Mouse (Mus musculus): ENCODE results near the gene Ccl22.

The Ccl22 gene

DNA sequence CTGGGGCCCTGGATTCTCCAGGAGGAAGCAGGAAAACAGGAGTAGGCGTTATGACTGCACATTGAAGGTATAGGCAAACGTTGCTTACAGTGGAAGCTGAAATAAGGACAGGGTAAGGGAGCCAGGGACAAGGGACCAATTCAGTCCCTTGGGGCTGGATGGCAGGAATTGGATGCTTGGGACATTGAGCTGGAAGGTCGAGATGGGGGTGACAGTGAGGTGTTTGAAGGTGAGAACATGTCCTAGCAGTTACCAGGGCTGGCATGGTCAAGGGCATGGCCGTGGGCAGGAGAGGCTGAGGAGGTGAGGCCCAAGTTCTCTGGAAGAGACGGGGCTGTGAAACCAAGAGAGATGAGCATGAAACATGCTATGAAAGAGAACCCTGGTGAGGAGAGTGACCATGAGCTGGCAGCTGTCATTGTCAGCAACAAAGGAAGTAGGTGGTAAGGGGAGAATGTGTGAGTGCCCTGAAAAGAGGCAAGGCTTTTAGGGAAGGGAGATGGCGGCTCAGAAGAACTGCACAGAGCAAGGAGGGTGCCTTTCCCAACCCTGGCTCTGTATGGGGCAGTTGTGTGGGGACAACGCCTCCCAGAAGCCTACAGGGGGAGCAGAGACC lies 10.5 kb upstream of the Ccl22 start:
- CTCF ChIA-PET: no interaction called here

GRCm38 (mm10) chr8:94735426-94736094 lies 9.8 kb upstream of the Ccl22 start:
- CTCF ChIA-PET: no interaction called here

GRCm38 (mm10) chr8:94739829-94740228 lies 5.6 kb upstream of the Ccl22 start:
- CTCF ChIA-PET: no interaction called here

DNA sequence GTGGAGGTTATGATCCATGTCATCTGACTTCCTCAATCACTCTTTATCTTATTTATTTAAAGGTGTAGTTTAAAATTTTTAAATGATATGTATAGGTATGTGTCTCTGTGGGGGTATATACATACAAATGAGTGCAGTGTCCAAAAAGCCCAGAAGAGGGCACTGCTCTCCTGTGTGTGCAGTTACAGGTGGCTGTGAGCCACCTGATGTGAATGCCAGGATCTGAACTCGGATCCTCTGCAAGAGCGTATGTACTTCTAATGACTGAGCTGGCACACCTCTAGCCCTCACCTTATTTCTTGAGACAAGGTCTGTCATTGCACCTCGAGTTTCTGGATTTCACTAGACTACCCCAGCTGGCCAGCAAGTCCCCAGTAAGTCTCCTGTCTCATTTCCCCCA lies 4.8 kb upstream of the Ccl22 start:
- CTCF ChIA-PET: no interaction called here

DNA sequence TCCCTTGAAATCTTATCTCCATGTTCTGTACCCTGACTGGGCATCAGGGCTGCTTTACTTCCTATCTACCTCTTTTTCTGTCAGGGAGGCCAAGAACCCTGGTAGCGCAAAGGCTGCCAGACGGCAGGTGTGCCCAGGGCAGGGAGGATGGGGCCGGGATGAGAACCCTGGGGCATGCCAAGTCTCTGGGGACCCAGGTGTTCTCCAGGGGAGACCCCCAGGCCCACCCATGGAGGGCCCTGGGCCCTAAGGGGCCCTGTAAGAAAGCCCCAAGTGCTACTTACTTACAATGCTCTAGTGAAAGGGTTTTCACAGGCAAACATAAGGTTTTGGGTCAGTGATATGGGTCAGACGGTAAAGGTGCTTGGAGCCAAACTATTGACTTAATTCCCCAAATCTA lies 3.7 kb upstream of the Ccl22 start:
- CTCF ChIA-PET: no interaction called here

GRCm38 (mm10) chr8:94744484-94744883 lies 906 bp upstream of the Ccl22 start:
- CTCF ChIA-PET: no interaction called here

GRCm38 (mm10) chr8:94744972-94745371 lies 418 bp upstream of the Ccl22 start:
- CTCF ChIA-PET: no interaction called here

GRCm38 (mm10) chr8:94746832-94747231 lies 1.4 kb downstream of the Ccl22 start:
- CTCF ChIA-PET: interaction anchor here (0.6 kb wide), 1 partner anchor 569 kb away, joined by 4 read pairs; no protein-coding TSS in a partner anchor

DNA sequence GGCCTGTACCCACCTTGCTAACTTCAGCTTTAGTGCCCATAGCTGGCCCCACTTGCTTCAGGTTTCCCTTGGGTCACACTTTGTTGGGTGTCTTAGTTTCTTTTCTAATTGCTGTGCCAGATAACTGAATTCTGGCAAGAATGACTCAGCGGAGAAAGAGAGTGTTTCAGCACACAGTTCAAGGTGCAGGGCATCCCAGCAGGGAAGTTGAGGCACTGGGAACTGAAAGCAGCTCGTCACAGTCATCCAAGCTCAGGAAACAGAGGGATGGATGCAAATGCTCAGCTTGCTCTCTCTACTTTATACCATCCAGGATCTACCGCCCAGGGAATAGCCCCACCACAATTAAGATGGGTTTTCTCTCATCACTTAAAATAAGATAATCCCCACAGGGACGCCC lies 3.0 kb downstream of the Ccl22 start:
- CTCF ChIA-PET: no interaction called here

DNA sequence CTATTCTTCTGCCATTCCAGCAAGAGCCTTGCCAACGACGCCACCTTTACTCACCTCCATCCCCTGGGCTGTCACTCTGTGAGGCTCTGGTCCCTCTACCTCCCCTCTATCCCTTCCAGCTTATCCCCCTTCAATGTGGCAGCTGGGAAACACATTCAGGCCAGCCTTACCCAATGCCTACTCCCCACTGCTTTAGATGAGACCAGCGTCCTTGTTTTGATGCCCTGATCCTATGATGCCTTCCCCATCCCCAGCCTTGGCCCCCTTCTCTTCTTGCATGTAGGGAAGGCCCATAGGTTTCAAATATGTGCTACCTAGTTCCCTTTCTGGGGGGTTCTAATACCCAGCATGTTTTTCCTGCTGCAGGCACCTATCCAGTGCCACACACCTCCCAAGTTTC lies 4.6 kb downstream of the Ccl22 start:
- CTCF ChIA-PET: no interaction called here

- CTCF ChIA-PET: no interaction called here
Observed at GRCm38 (mm10) chr8:94751023-94751849, 5.8 kb downstream of the Ccl22 start.

GRCm38 (mm10) chr8:94754006-94754405 lies 8.6 kb downstream of the Ccl22 start:
- CTCF ChIA-PET: no interaction called here

DNA sequence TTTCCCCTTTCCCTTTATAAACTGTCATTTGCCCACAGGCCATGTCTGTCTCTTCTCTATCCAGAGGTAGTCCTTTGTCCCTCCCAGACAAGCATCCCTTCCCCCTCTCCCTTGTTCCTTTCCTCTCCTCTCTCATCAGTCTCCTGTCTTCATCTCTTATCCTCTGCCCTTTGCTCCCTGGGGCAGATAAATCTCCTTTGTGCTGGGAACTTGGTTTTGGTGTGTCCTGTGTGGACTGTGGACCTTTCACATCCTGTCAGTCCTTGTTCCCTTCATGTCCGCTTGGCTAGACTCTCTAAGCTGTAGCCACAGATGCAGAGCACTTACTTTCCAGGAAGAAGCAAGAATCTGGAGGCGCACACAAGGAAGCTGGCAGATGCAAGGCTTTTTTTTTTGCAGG lies 9.1 kb downstream of the Ccl22 start:
- CTCF ChIA-PET: no interaction called here

DNA sequence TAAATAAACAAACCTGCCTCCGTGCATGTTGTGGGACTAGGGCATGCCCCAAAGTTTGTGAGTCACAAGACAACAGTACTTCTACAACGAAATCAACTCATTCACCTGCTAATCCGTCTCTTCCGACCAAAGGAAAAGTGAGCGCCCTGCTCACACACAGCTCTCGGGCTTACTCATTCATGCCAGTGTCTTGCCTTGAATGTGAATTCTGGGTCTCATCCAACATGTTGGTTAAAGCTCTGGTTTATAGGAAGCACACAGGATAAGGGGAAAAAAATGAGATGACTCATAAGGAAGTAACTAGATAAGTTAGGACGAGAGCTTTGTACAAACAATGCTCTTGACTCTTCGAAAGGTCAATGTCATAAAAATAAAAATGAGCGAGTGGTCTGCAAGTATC lies 21.6 kb downstream of the Ccl22 start:
- CTCF ChIA-PET: no interaction called here

- CTCF ChIA-PET: no interaction called here
Observed at GRCm38 (mm10) chr8:94770945-94771344, 25.6 kb downstream of the Ccl22 start.

GRCm38 (mm10) chr8:94771941-94772670 lies 26.7 kb downstream of the Ccl22 start, which contains the start of gene Cx3cl1:
Gene Cx3cl1 (plus strand): TSS chr8:94772009.
- CTCF ChIA-PET: no interaction called here

DNA sequence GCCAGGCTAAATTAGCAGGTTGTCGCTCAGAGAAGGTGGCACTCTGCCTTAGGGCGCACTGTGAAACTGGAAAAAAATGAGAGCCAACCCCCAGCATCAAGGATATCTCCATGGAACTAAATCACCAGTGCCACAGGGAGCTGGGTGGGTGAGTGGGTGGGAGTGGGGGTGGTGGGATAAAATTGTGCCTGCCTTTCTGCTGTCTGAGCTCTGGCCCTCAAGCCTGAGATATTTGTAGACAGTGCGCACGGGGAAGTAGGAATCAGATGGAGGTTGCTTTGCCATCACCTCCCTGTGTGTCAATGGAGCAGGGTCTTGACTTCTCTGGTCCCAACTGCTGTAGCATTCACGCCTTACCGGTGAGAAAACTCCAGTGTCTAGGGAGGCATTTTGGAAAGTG lies 27.7 kb downstream of the Ccl22 start:
- CTCF ChIA-PET: interaction anchor here (0.6 kb wide), 1 partner anchor 198 kb away, joined by 3 read pairs; no protein-coding TSS in a partner anchor

DNA sequence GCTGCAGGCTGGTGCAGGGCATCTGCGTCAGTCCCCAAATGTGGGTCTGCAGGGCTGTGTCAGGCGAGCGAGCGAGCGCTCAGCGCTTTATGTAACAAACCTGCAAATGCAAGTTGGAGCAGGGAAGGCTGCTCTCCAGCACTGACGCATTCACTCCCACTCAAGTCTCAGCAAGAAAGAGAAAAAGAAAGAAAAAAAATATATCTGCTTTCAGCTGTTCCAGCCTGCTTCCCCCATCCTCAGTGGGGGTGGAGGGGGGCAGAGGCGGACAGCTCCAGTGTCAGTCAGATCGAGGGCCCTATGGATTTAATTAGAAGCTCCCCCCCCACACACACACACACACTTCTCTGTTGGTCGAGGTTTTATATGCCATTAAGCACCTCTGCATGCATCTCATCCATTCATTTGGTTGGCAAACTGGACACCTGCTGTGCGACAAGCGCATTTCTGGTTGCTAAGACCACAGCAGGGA lies 28.3 kb downstream of the Ccl22 start:
- CTCF ChIA-PET: interaction anchor here (0.5 to 0.6 kb wide), 2 partner anchors 173 to 198 kb away, joined by 3 read pairs; no protein-coding TSS in a partner anchor

- CTCF ChIA-PET: no interaction called here
Observed at GRCm38 (mm10) chr8:94774601-94775000, 29.2 kb downstream of the Ccl22 start.

- CTCF ChIA-PET: no interaction called here
Observed at GRCm38 (mm10) chr8:94776346-94776745, 31.0 kb downstream of the Ccl22 start.

DNA sequence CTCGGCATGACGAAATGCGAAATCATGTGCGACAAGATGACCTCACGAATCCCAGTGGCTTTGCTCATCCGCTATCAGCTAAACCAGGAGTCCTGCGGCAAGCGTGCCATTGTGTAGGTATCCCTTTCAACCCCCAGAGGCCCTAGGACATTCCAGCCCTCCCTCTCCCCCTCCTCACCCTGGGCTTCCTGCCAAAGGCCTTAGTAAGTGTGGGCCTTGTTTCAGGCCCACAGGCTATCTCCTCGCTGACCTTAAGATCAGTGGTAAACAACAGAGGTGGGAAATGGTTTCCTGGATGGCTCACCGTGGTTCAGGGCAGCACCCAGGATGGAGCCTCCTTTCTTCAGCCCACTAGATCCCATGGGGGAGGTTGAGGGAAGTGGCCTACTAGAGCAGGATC lies 32.6 kb downstream of the Ccl22 start:
- CTCF ChIA-PET: no interaction called here

GRCm38 (mm10) chr8:94778473-94778872 lies 33.1 kb downstream of the Ccl22 start:
- CTCF ChIA-PET: no interaction called here

Measured in spleen, embryonic (tissue).